Mouse (Mus musculus): Measurements from ENCODE around the gene B230217C12Rik.

DNA sequence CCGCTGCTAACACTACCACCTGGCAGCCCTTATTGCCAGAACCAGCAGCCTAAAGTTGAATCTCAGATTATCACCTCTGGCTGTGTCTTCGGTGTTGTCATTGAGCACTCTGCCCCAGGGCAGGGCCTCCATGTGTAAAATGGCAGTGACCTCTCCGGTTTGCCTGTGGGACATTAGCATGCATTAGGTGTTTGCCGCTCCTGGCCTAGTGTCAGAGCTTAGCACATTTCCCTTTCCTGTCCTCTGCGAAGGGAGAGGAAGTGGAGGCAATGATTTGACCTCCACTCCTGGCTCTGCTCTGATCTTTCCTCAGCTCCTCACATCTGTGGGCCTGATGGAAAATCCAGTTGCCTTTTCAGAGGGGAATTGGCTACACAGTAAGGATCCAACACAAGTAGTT, 20.7 kb upstream of the B230217C12Rik start:
- no peak for TF ChIP-seq POLR2A (IDR thresholded peaks at IDR 0.05; ENCODE audit: borderline replicate concordance, extremely low read depth, insufficient read depth, insufficient read length, poor library complexity, severe bottlenecking)
- TF ChIP-seq CTCF (IDR thresholded peaks at IDR 0.05; ENCODE audit: borderline replicate concordance, extremely low read depth, insufficient read depth, insufficient read length), result no peak
